Mouse (Mus musculus) WW6 (cell line): Measurements from ENCODE around the gene Nat8f6.
"Not testable (repeated sequence)": the region's sequence is repeated elsewhere in the genome, so short reads cannot be mapped to it uniquely, and the experiment has no call there.

Source experiments
- DNase-seq: peaks from one replicate; pipeline ENCODE4 v3.0.0-alpha.2; 2013; ENCODE audit warnings: low read depth, low spot score

The Nat8f6 gene

DNA sequence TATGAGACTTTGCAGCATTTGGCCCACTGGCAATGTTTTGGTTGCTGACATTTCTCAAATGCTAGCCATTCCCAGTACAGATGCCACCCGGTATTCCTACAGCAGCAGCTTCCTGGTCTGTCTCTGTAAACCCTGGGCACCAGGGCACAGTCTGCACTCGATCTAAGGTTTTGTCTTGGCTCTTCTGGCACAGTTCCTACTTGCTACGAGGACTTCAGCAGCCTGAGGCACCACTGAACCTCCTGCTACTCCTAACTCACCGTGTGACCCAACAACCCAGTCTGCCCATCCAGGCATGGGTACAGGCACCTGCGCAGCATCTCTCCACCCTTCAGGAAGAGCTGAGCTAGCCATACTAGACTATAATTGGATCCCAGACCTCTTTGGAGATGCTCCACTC lies 15.3 kb upstream of the Nat8f6 start:
- DNase-seq, result not testable (repeated sequence)

DNA sequence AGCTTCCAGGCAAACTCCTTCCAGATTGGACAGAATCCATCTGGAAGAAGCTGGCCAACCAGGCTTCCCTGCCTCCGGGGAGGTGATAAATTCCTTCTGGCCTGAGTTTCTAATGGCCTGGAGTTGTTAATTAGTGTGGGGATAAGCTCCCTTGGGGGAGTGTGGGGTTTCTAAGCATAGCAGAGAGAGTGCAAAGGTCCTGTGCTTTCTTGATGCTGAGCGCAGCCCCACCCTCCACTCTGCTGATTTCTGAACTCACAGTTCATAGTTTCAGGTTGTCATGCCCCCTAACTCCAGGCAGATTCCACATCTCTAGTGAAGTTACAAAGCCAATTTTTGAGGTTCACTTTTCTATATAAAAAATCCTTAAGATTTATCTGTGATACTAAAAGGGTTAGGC lies 14.3 kb upstream of the Nat8f6 start:
- not testable (repeated sequence) for DNase-seq

- not testable (repeated sequence) for DNase-seq
Observed at GRCm38 (mm10) chr6:85834504-85835100, 13.8 kb upstream of the Nat8f6 start.

- DNase-seq, result no peak
Observed at GRCm38 (mm10) chr6:85831796-85832321, 11.1 kb upstream of the Nat8f6 start, which contains the start of gene Nat8. Nat8 (minus strand) TSS chr6:85832082.

- DNase-seq, result no peak
Observed at GRCm38 (mm10) chr6:85829462-85829861, 8.7 kb upstream of the Nat8f6 start.

DNA sequence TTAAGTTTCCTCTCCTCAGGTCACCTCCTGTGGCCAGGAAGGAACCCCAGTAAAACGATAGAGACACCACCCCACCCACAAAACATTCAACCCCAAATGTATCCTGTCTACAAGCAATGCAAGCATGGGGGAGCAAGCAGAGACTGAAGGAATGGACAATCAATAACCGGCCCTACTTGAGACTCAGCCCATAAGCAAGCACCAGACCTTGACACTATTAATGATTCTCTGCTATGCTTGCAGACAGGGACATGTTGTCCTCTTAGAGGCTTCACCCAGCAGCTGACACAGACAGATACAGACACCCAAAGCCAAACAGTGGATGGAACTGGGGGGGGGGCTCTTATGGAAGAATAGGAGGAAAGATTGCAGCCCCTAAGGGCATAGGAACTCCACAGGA lies 5.1 kb upstream of the Nat8f6 start:
- DNase-seq, result no peak

DNA sequence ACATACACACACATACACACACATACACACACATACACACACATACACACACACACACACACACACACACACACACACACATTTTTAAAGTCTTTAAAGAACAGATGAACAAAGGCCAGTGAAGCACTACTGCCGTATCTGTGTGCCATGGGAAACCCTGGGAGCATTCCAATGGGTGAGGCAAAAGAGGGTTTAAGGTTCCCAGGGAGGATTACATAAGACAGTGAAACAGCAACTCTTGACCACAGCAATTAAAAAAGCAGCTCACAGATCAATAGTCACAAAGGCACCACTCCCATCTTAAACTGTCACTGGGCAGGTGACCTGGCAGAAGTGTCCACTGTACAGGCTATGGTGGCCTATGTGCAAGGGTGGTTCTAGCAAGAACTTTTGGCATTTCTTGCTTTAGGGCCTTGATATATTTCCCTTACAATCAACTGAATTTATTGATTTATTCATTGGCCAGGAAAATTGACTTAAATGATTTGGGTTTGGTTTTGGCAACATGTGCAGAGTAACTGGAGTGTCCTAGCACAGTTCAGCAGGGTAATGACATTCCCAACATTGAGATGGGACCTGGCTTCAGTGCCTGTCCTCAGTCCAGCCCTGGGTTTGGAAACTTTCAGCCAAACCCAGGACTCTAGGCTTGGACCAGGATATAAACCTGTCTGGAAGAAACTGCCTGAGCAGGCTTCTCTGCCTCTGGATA lies 2.8 kb upstream of the Nat8f6 start:
- no peak for DNase-seq

DNA sequence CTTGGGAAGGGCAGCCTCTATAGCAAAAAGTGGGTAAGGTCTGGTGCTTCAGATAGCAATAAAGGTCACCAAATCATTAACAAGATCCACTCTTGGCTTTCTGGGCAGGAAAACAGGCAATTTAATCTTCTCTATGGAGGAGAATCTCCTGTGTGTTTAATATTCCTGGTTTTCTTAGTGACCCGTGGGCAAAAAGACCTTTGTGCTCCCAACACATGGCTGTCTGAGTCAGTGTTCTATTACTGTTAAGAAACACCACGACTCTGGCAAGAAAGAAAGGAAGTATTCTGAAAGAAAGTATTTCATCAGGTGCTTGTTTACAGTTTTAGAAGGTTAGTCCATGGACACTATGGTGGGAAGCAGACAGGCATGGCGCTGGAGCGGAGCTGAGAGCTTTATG lies 1.5 kb upstream of the Nat8f6 start:
- DNase-seq, result no peak

GRCm38 (mm10) chr6:85818338-85818737 lies 2.4 kb downstream of the Nat8f6 start:
- DNase-seq, result no peak

- DNase-seq, result no peak
Observed at GRCm38 (mm10) chr6:85813339-85813738, 7.4 kb downstream of the Nat8f6 start.

DNA sequence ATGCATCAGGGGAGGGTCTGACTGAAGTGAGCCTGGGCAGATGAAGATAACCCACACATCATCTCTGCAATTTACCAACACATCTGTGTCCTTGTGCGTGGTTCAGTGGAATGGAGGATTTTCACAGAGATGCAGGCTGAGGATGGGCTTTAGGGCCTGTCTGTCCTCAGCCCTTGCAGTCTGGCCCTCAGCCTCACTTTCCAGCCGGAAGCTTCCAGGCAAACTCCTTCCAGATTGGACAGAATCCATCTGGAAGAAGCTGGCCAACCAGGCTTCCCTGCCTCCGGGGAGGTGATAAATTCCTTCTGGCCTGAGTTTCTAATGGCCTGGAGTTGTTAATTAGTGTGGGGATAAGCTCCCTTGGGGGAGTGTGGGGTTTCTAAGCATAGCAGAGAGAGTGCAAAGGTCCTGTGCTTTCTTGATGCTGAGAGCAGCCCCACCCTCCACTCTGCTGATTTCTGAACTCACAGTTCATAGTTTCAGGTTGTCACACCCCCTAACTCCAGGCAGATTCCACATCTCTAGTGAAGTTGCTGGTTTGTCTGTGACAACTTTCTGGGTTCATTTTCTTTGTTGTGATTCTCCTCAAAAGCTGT lies 9.7 kb downstream of the Nat8f6 start:
- not testable (repeated sequence) for DNase-seq

- DNase-seq, result not testable (repeated sequence)
Observed at GRCm38 (mm10) chr6:85810514-85810913, 10.2 kb downstream of the Nat8f6 start.

DNA sequence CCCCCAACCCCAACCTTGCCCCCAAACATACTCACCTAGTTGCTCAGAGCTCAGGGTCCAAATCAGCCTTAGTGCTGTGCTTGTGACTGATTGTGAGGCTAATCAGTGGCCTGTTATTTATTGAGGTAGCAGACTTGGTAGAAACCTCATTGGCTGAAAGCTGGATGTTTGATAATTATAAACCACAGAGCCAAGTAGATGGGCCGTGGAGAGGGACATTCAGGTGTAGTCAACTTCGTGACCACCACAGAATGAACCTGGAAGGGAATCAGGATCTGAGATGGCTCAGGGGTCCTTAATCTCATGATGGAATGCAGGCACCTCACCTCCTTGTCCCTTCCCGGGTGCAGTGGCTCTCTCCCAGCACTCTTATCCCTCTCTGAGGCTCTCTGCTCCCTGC lies 11.0 kb downstream of the Nat8f6 start:
- DNase-seq, result not testable (repeated sequence)

GRCm38 (mm10) chr6:85803180-85803579 lies 17.6 kb downstream of the Nat8f6 start:
- DNase-seq, result not testable (repeated sequence)

GRCm38 (mm10) chr6:85765532-85765931 lies 55.2 kb downstream of the Nat8f6 start, which contains the start of gene Nat8f3:
Nat8f3 (minus strand) TSS chr6:85765754.
- not testable (repeated sequence) for DNase-seq

- not testable (repeated sequence) for DNase-seq
Observed at GRCm38 (mm10) chr6:85763127-85764070, 57.4 kb downstream of the Nat8f6 start.

DNA sequence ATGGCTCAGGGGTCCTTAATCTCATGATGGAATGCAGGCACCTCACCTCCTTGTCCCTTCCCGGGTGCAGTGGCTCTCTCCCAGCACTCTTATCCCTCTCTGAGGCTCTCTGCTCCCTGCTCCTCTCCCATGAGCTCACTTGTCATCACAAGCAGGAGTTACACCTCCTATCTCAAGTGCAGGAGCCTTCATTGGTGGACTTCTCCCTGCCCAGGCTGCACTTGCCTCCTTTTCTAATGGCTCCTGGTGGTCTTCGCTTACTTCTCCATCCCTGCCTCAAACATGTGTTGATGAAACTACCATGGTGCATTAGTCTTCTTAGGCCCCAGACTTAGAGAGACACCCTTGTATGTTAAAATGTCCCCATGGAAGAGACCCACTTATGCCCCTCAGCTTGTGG lies 58.1 kb downstream of the Nat8f6 start:
- not testable (repeated sequence) for DNase-seq
